Mouse (Mus musculus) forebrain, embryonic 16.5 days (tissue): ENCODE data around the gene Wdr27. TPM values are rescaled to one million over a fixed set of nuclear protein-coding genes. Genes with fewer than 3 reads are reported as not detected.

Source experiments
- ATAC-seq: fragments of 200-750 bp; cut with Nextera tagmentation; 2 replicates; pipeline ENCODE4 v1.8.0; 2017; ENCODE audit warnings: mild to moderate bottlenecking, moderate library complexity
- H3K27ac ChIP-seq: fragments of 300-500 bp; sonication (generic); 2 replicates; pipeline ENCODE4 v1.5.1; 2014; ENCODE audit warnings: low read length, control low read depth
- H3K27me3 ChIP-seq: fragments of 300-500 bp; sonication (generic); replicated peaks from 2 replicates; pipeline ENCODE4 v1.6.1; 2014; ENCODE audit warnings: low read length; ENCODE audit not compliant: control insufficient read depth, insufficient read depth
- H3K36me3 ChIP-seq: fragments of 300-500 bp; sonication (generic); 2 replicates; pipeline ENCODE4 v1.6.1; 2014; ENCODE audit not compliant: control insufficient read depth, insufficient read depth
- H3K4me1 ChIP-seq: fragments of 300-500 bp; sonication (generic); replicated peaks from 2 replicates; pipeline ENCODE4 v1.6.1; 2014; ENCODE audit warnings: low read length; ENCODE audit not compliant: control insufficient read depth, insufficient read depth
- H3K4me2 ChIP-seq: fragments of 300-500 bp; sonication (generic); 2 replicates; pipeline ENCODE4 v1.6.1; 2014; ENCODE audit warnings: mild to moderate bottlenecking, low read length, control low read depth
- H3K4me3 ChIP-seq: fragments of 300-500 bp; sonication (generic); replicated peaks from 2 replicates; pipeline ENCODE4 v1.5.1; 2014; ENCODE audit warnings: mild to moderate bottlenecking, low read length, control low read depth
- H3K9ac ChIP-seq: fragments of 300-500 bp; sonication (generic); replicated peaks from 2 replicates; pipeline ENCODE4 v1.6.1; 2014; ENCODE audit warnings: low read depth, low read length, control low read depth
- H3K9me3 ChIP-seq: fragments of 300-500 bp; sonication (generic); 2 replicates; pipeline ENCODE4 v1.6.1; 2016; ENCODE audit warnings: low read length; ENCODE audit not compliant: control insufficient read depth
- WGBS: fragments of 180-500 bp; shearing (Covaris S2); extraction: QIAGEN DNeasy Blood & Tissue Kit; methylation state at CpG from one replicate; pipeline ENCODE4 v1.1.7; 2014; 5-methylcytosine and 5-hydroxymethylcytosine counted together
- polyA plus RNA-seq: library from polyadenylated mRNA; unstranded; fragments of >200 nt; fragmentation: Nextera tagmentation; extraction: Ambion mirVana; gene quantifications from 2 replicates; pipeline ENCODE4 v1.2.1, GENCODE M21; 2015

Wdr27 gene
- polyA plus RNA-seq, 1 experiment from 2014 or later, result 6.3 TPM

DNA sequence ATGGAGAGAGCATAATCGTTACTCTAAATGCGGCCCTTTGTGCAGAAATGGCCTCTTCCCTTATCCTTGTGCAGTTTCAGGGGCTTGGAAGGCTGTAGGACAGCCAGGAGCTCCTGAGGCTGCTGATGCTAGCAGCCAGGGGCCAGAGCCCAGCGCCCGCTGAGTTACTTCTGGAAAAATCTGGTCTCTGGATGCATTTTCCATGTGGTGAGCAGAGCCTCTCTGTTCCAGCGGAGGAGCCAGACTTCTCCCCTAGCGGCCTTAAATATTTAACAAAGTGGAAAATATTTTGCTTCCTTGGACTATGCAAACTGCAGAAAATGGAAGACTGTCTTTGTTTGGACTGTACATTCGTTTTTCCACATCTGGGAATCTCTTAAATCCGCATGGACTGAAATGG lies 130.9 kb downstream of the Wdr27 start:
- no peak overlapping the region for H3K4me2 ChIP-seq
- ATAC-seq, result no peak
- no peaks in the 10 kb centered on the region for H3K4me1 ChIP-seq
- H3K27me3 ChIP-seq, result no peaks in the 10 kb centered on the region
- 80% methylated on average over 8 of the region's 8 CpGs for WGBS
- no peak overlapping the region for H3K4me3 ChIP-seq
- no peaks in the 10 kb centered on the region for H3K36me3 ChIP-seq
- no peaks in the 10 kb centered on the region for H3K9me3 ChIP-seq
- no peak overlapping the region for H3K9ac ChIP-seq
- no peak overlapping the region for H3K27ac ChIP-seq

DNA sequence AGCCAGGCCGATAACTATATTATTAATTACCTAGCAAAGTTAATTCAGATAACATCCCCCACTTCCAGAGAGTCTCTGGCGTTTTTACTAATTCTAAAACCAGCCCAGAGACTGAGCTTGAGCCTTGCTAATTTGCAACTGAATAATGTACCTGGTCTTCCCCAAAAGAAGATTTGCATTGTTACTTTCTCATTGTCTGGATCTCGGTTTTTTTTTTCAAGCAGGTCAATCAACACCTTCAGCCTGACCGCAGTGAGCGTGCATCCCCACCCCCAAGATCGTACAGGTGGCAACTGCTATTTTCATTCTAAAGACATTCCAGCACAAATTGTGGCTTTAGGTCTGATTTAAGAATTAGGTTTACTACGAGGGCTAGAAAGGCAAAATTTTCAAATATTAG lies 136.2 kb downstream of the Wdr27 start:
- no peak overlapping the region for H3K4me3 ChIP-seq
- H3K36me3 ChIP-seq, result no peaks in the 10 kb centered on the region
- H3K9ac ChIP-seq, result no peak overlapping the region
- no peak for ATAC-seq
- H3K27ac ChIP-seq, result no peak overlapping the region
- 88% methylated on average over 7 of the region's 7 CpGs for WGBS
- H3K9me3 ChIP-seq, result no peaks in the 10 kb centered on the region
- H3K4me2 ChIP-seq, result no peak overlapping the region
- H3K4me1 ChIP-seq, result no peaks in the 10 kb centered on the region
- H3K27me3 ChIP-seq, result no peaks in the 10 kb centered on the region

- Histone ChIP-seq H3K4me1 (no peaks in the 10 kb centered on the region), H3K9ac (no peak overlapping the region), H3K4me2 (no peak overlapping the region), H3K27ac (no peak overlapping the region), H3K36me3 (no peaks in the 10 kb centered on the region), H3K9me3 (no peaks in the 10 kb centered on the region), H3K4me3 (no peak overlapping the region), H3K27me3 (no peaks in the 10 kb centered on the region)
- 88% methylated on average over 4 of the region's 4 CpGs for WGBS
- no peak for ATAC-seq
Observed at GRCm38 (mm10) chr17:14799243-14799642, 143.7 kb downstream of the Wdr27 start.

- ATAC-seq, result no peak
- H3K4me1 ChIP-seq, result no peaks in the 10 kb centered on the region
- no peak overlapping the region for H3K27ac ChIP-seq
- no peaks in the 10 kb centered on the region for H3K36me3 ChIP-seq
- H3K9me3 ChIP-seq, result peaks cover 7% of the 10 kb centered on the region; the same call in 1 of the 2 replicates
- H3K27me3 ChIP-seq, result no peaks in the 10 kb centered on the region
- no peak overlapping the region for H3K9ac ChIP-seq
- no peak overlapping the region for H3K4me2 ChIP-seq
- H3K4me3 ChIP-seq, result no peak overlapping the region
- 96% methylated on average over 4 of the region's 4 CpGs for WGBS
Observed at GRCm38 (mm10) chr17:14795074-14795473, 147.9 kb downstream of the Wdr27 start.

DNA sequence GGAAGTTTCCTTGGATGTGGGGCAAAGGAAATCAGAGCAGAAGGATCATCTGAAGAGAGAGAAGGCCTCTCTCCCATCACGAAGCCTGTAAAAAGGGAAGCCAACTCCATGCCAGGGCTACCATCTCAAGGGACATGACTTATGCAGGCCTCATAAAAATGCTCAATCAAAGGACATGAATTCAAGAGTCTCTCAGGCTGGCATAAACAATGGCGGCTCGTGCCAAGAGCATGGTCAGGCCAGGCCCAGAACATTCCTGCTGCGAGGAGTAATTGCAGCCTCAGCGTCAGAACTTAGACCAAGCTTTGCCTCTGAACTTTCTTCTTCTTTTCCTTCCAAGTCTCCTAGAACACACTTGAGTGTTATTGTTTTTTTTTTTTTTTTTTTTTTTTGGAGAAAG lies 163.6 kb downstream of the Wdr27 start:
- 84% methylated on average over 5 of the region's 5 CpGs for WGBS
- Histone ChIP-seq H3K4me3 (no peak overlapping the region), H3K4me2 (no peak overlapping the region), H3K36me3 (no peaks in the 10 kb centered on the region), H3K9ac (no peak overlapping the region), H3K27ac (no peak overlapping the region), H3K9me3 (no peaks in the 10 kb centered on the region), H3K4me1 (no peaks in the 10 kb centered on the region), H3K27me3 (no peaks in the 10 kb centered on the region)
- ATAC-seq, result no peak

DNA sequence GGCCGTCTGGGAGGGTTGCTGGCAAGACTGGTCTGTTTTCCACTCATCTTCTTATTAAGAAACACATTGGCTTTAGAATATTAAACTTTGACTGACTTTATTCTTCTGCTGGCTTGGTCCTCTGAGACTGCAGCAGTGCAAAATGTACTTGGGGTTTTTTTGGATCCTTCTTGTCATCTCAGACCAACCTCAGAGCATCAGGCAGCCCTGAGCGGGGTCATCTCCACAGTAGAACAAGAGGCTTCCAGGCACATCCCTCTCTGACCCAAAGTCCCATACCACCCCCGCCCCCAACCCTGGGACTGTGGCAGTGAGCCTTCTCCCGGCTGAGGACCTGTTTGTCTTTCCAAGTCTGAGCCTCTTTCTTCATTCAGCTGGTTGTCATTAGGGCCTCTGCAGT lies 171.6 kb downstream of the Wdr27 start:
- Histone ChIP-seq H3K4me3 (no peak overlapping the region), H3K27me3 (no peaks in the 10 kb centered on the region), H3K9me3 (no peaks in the 10 kb centered on the region), H3K9ac (no peak overlapping the region), H3K27ac (no peak overlapping the region), H3K36me3 (no peaks in the 10 kb centered on the region), H3K4me2 (no peak overlapping the region), H3K4me1 (no peaks in the 10 kb centered on the region)
- WGBS, result 82% methylated on average over 4 of the region's 4 CpGs
- no peak for ATAC-seq

- H3K4me1 ChIP-seq, result no peaks in the 10 kb centered on the region
- H3K9me3 ChIP-seq, result no peaks in the 10 kb centered on the region
- no peak overlapping the region for H3K4me3 ChIP-seq
- no peaks in the 10 kb centered on the region for H3K36me3 ChIP-seq
- no peak overlapping the region for H3K4me2 ChIP-seq
- no peaks in the 10 kb centered on the region for H3K27me3 ChIP-seq
- no peak for ATAC-seq
- H3K27ac ChIP-seq, result no peak overlapping the region
- H3K9ac ChIP-seq, result no peak overlapping the region
- WGBS, result 79% methylated on average over 5 of the region's 5 CpGs
Observed at GRCm38 (mm10) chr17:14770377-14770776, 172.6 kb downstream of the Wdr27 start.

Other genes starting within 250 kb of the Wdr27 start
- 1.1 and 4.4 TPM in 2 replicates for gene Thbs2, start 248.9 kb downstream of the Wdr27 start, polyA plus RNA-seq
- 33.1 and 37.3 TPM in 2 replicates for gene 1600012H06Rik, start within 50 bp of the Wdr27 start, polyA plus RNA-seq
- gene Phf10, start 18.1 kb upstream of the Wdr27 start, polyA plus RNA-seq, result 15.1 and 15.3 TPM in 2 replicates
- 6.9 and 7.5 TPM in 2 replicates for gene 9030025P20Rik, start 35.3 kb upstream of the Wdr27 start, polyA plus RNA-seq
- gene Gm3417, start 35.6 kb upstream of the Wdr27 start, polyA plus RNA-seq, result 0.47 and 0.86 TPM in 2 replicates
- gene Gm3435, start 67.0 kb upstream of the Wdr27 start, polyA plus RNA-seq, result 8.5 and 9.9 TPM in 2 replicates
- 73.3 and 86.6 TPM in 2 replicates for gene Ermard, start 98.0 kb upstream of the Wdr27 start, polyA plus RNA-seq
- gene Tcte3, start 98.3 kb upstream of the Wdr27 start, polyA plus RNA-seq, result not detected in 2 replicates
- gene Gm3448, start 98.4 kb upstream of the Wdr27 start, polyA plus RNA-seq, result 5.1 TPM in 2 replicates